Mouse (Mus musculus) forebrain, embryonic 10.5 days (tissue): ENCODE measurements around the gene Trim9. TPM values are rescaled to one million over a fixed set of nuclear protein-coding genes. Genes with fewer than 3 reads are reported as not detected.
A peak's percentile ranks its signal among the peaks of the same experiment; 100 is the strongest.

Source experiments
- DNase-seq: peaks from one replicate; pipeline ENCODE4 v3.0.0-alpha.2; 2017; ENCODE audit warnings: low spot score; ENCODE audit errors: extremely low spot score
- H3K27ac ChIP-seq: fragments of 300-500 bp; sonication (generic); 2 replicates; pipeline ENCODE4 v1.5.1; 2016; ENCODE audit warnings: mild to moderate bottlenecking
- H3K27me3 ChIP-seq: fragments of 300-500 bp; sonication (generic); 2 replicates; pipeline ENCODE4 v1.6.1; 2016; ENCODE audit warnings: mild to moderate bottlenecking; ENCODE audit not compliant: poor library complexity, severe bottlenecking
- H3K36me3 ChIP-seq: fragments of 300-500 bp; sonication (generic); replicated peaks from 2 replicates; pipeline ENCODE4 v1.6.1; 2016; ENCODE audit warnings: mild to moderate bottlenecking, moderate library complexity
- H3K4me1 ChIP-seq: fragments of 300-500 bp; sonication (generic); 2 replicates; pipeline ENCODE4 v1.6.1; 2016
- H3K4me3 ChIP-seq: fragments of 300-500 bp; sonication (generic); 2 replicates; pipeline ENCODE4 v1.5.1; 2016; ENCODE audit warnings: mild to moderate bottlenecking, moderate library complexity
- H3K9me3 ChIP-seq: fragments of 300-500 bp; sonication (generic); 2 replicates; pipeline ENCODE4 v1.6.1; 2016; ENCODE audit warnings: mild to moderate bottlenecking, moderate library complexity
- WGBS: fragments of 180-500 bp; shearing (Covaris S2); methylation state at CpG from one replicate; pipeline ENCODE4 v1.1.7; 2016; 5-methylcytosine and 5-hydroxymethylcytosine counted together
- polyA plus RNA-seq: library from polyadenylated mRNA; unstranded; fragments of >200 nt; fragmentation: Nextera tagmentation; extraction: Ambion mirVana; gene quantifications from 2 replicates; pipeline ENCODE4 v1.2.1, GENCODE M21; 2016

Gene Trim9
- polyA plus RNA-seq, 1 experiment from 2014 or later: 10.1 TPM

DNA sequence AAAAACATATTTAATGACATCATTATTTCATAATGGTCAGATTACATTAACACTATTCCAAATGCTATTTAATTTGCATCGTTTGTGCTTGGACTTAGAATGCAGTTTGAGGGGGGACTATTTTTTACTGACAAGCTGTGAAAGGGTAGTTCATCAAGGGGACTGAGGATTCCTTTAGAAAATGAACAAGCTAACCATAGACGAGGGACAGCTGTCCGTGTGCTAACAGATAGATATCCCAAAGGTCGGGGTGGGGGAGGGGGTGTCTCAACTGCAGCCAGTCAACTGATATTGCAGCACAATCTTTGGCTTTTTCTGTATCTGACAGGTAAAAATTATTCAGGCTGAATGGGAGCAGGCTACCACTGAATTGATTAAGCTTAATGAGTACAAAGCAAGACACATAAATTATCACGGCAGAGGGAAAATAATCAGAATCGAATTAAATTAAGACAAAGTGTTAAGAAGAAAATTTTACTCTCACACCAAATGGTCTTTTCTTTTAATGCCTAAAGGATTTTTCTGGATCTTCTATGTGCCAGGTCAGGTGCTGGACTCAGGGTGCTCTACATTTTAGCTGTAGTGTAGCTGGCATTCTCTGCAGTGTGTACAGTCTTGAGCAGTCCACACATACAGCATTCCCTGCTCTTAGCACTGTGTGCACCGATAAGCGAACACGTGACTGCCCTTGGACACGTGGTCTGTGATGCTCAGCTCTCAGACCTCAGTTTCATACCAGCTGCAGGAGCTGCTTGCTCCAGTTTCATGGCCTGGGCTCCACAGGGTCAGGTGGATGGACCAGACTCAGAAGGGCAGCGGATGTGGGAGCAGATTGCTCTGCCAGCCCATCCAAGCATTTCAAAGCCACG, 70.1 kb downstream of the Trim9 start:
- Histone ChIP-seq H3K9me3 (no peaks in the 10 kb centered on the region), H3K27me3 (no peaks in the 10 kb centered on the region), H3K4me1 (peaks cover 3% of the 10 kb centered on the region; the same call in 1 of the 2 replicates), H3K27ac (no peak overlapping the region), H3K36me3 (peaks cover 5% of the 10 kb centered on the region; the same call in 1 of the 2 replicates), H3K4me3 (no peak overlapping the region)
- WGBS: 81% methylated on average over 12 of the region's 12 CpGs
- no peak for DNase-seq

DNA sequence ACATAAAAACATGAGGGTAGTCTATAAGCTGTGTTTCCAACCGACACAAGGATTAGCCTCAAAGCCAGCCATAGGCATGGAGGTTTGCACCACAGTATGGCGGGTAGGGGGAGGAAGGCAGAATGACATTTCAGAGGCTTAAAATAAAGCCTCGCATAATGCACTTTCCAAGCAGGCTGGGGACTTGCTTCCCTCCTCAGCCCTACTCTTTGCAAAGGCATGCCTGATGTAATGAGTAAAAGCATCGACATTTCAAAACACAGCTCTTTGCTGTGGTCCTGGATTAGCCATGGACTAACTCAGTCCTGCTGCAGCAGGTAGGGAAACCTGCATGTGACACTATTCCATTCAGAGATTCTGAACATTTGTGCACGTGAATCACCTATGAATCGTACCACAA, 77.7 kb downstream of the Trim9 start:
- no peak for DNase-seq
- peaks cover 11% of the 10 kb centered on the region; the same call in 1 of the 2 replicates for H3K36me3 ChIP-seq
- H3K4me1 ChIP-seq: peaks cover 18% of the 10 kb centered on the region
- no peaks in the 10 kb centered on the region for H3K9me3 ChIP-seq
- 75% methylated on average over 6 of the region's 6 CpGs for WGBS
- H3K4me3 ChIP-seq: no peak overlapping the region
- H3K27me3 ChIP-seq: peaks cover 19% of the 10 kb centered on the region
- no peak overlapping the region for H3K27ac ChIP-seq

DNA sequence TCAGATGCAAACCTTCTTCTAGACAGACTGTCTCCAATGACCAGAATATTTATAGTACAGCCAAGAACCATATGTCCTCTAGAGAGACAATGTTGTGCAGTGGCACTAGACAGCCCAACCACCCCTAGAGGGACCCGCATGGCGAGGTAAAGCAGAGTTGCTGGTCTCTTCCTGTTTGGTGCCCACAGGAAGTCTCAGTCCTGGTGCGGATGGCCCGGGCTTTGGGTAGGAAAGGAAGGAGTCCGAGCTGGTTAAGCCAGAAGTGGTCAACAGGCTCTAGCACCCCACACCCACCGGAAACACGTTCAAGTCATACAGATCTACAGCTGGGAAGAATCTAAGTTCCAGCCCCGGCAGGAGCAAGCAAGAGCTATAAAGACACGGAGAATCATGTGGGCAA, 80.1 kb downstream of the Trim9 start:
- peaks cover 33% of the 10 kb centered on the region for H3K27me3 ChIP-seq
- 94% methylated on average over 9 of the region's 9 CpGs for WGBS
- H3K4me3 ChIP-seq: no peak overlapping the region
- peaks cover 11% of the 10 kb centered on the region; the same call in 1 of the 2 replicates for H3K36me3 ChIP-seq
- DNase-seq: no peak
- no peaks in the 10 kb centered on the region for H3K9me3 ChIP-seq
- peaks cover 27% of the 10 kb centered on the region for H3K4me1 ChIP-seq
- 0 out of 2 replicates have a peak overlapping the region, but pooled peaks have one; percentile 21 for H3K27ac ChIP-seq

DNA sequence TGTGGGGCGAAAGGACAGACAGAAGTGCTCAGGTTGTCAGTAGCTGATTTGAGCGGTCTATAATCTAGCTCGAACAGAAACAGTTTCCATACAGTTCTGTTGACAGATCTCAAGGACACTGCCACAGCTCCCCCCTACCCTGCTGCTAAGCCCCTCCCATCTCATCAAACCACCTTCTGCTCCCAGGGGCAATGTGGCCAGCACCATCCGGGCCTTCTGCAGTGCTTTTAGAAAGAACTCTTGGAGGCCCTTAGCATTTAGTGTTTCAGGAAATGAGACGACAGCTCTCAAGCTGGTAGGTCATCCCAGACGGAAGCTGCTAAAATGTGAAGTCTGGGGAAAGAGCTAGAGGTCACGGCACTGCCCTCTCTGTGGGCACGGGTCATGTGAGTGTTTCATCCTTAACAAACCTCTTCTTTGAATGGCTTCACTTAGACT, 80.9 kb downstream of the Trim9 start:
- Histone ChIP-seq H3K27ac (no peak overlapping the region), H3K4me3 (no peak overlapping the region), H3K27me3 (peaks cover 41% of the 10 kb centered on the region), H3K9me3 (no peaks in the 10 kb centered on the region), H3K4me1 (peaks cover 27% of the 10 kb centered on the region), H3K36me3 (peaks cover 11% of the 10 kb centered on the region; the same call in 1 of the 2 replicates)
- WGBS: 56% methylated on average over 8 of the region's 8 CpGs
- no peak for DNase-seq

DNA sequence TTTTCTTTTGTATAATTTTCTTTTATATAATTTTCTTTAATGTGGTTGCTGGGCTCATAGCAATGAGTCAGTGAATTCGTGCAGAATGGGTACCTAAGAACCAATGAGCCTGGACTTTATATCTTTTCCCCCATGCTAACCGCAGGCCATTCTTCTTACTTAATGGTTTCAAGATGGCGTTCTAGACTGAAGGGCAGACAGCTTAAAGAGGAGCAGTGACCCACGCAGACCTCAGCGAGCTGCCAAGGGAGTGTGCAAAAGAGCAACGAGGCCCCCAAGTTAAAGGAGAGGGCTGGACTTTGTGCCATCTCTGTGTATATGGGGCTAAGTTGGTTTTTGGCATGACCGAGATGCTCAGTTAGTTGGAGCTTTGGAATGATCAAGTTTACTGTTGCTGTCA, 83.7 kb downstream of the Trim9 start:
- H3K4me3 ChIP-seq: no peak overlapping the region
- peaks cover 63% of the 10 kb centered on the region for H3K27me3 ChIP-seq
- H3K4me1 ChIP-seq: peaks cover 31% of the 10 kb centered on the region
- WGBS: 34% methylated on average over 7 of the region's 7 CpGs
- DNase-seq: no peak
- H3K36me3 ChIP-seq: peaks cover 11% of the 10 kb centered on the region; the same call in 1 of the 2 replicates
- H3K9me3 ChIP-seq: no peaks in the 10 kb centered on the region
- H3K27ac ChIP-seq: no peak overlapping the region

DNA sequence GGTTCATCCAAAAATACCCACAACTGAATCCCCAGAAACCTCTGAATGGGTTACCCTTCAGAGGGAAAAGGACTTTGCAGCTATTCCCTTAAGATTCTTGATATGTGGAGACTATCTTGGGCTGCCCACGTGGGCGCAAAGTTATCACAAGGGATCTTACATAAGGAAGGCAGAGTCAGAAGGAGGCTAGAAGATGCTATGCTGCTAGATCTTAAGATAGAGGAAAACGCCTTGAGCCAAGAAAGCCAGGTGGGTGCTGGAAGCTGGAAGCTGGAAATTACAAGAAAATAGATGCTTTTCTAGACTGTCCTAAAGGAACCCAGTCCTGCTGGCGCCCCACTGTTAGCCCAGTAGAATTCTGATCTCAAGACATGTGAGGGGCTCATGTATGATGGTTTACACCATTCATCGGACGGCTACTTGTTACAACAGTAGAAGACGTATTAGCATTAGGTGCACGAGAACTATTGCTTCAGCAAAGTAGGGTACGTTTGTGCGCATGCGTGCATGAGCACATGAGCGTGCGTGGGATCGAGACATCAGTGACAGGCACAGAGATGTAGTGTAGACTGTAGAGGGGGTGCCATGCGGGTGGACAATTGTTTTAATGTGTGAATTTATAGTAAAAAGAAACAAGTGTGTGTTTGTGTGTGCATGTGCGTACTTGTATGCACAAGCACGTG, 85.0 kb downstream of the Trim9 start:
- 93% methylated on average over 17 of the region's 17 CpGs for WGBS

DNA sequence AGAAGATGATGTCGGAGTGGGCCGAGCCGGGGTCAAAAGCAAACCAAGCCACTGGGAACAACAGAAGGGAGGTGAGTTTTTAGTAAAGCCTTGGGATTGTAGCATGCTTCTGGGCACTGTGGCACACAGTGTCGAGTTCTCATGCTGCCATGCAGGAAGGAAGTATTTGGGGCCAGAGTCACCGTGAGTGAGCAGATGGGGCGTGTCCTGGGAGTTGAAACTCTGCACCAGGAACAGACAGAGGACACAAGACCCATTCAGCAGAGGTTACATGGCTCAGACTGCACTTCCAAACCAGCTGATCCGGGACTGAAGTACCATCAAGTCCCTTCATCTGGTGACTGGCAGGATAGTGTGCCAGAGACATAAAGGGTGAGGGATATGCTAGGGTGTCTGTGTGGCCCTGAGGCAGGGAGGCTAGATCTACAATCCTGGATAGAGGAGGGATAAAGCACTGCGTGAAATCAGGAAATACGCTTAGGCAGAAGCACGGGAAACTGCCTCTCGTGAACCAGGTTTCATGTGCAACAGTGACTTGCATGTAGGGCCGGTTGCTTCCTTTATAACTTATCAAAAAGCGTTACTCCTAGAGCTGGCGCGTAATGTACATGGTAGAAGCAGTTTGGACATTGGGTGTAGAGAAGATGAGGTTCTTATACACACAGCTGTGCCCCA, 96.1 kb downstream of the Trim9 start:
- DNase-seq: no peak
- no peak overlapping the region for H3K27ac ChIP-seq

More for the DNA sequence above, 85.0 kb downstream of the Trim9 start:
- peaks cover 26% of the 10 kb centered on the region for H3K4me1 ChIP-seq
- peaks cover 62% of the 10 kb centered on the region for H3K27me3 ChIP-seq
- H3K4me3 ChIP-seq: no peak overlapping the region
- H3K27ac ChIP-seq: no peak overlapping the region
- H3K36me3 ChIP-seq: 0 out of 2 replicates have a peak, but pooled peaks cover 2% of the 10 kb centered on the region
- no peak for DNase-seq
- H3K9me3 ChIP-seq: no peaks in the 10 kb centered on the region

DNA sequence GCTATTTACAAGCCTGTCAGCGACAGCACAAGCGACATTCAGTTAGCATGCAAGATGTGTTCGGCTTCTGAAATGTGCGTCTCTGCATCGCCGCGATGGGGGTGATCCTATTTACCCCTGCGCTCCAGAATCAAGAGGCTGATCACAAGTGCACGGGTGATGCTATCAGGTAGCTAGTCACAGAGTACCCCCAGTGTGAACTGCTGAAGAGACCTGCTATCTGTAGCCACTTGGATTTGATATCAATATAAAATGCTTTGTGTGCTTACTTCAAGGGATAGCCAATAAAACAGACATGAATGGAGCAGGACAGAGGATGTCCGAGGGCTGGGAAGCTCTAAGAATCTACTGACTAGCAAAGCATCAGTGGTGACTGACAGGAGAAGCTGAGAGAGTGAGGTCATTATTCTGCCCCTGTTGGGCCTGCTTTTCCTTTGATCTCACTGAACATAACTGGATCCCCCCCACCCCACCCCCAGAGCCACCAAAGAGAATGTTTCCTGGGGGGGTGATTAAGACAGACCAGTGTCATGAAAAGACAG, 97.7 kb downstream of the Trim9 start:
- Histone ChIP-seq H3K4me1 (peaks cover 36% of the 10 kb centered on the region), H3K36me3 (no peaks in the 10 kb centered on the region), H3K27ac (no peak overlapping the region), H3K27me3 (peaks cover 8% of the 10 kb centered on the region; the same call in 1 of the 2 replicates), H3K9me3 (no peaks in the 10 kb centered on the region), H3K4me3 (no peak overlapping the region)
- 91% methylated on average over 10 of the region's 10 CpGs for WGBS
- DNase-seq: no peak

More for the DNA sequence above, 96.1 kb downstream of the Trim9 start:
- peaks cover 10% of the 10 kb centered on the region; the same call in 1 of the 2 replicates for H3K27me3 ChIP-seq
- H3K4me3 ChIP-seq: no peak overlapping the region
- 80% methylated on average over 15 of the region's 15 CpGs for WGBS
- H3K36me3 ChIP-seq: no peaks in the 10 kb centered on the region
- no peaks in the 10 kb centered on the region for H3K9me3 ChIP-seq
- peaks cover 42% of the 10 kb centered on the region for H3K4me1 ChIP-seq

DNA sequence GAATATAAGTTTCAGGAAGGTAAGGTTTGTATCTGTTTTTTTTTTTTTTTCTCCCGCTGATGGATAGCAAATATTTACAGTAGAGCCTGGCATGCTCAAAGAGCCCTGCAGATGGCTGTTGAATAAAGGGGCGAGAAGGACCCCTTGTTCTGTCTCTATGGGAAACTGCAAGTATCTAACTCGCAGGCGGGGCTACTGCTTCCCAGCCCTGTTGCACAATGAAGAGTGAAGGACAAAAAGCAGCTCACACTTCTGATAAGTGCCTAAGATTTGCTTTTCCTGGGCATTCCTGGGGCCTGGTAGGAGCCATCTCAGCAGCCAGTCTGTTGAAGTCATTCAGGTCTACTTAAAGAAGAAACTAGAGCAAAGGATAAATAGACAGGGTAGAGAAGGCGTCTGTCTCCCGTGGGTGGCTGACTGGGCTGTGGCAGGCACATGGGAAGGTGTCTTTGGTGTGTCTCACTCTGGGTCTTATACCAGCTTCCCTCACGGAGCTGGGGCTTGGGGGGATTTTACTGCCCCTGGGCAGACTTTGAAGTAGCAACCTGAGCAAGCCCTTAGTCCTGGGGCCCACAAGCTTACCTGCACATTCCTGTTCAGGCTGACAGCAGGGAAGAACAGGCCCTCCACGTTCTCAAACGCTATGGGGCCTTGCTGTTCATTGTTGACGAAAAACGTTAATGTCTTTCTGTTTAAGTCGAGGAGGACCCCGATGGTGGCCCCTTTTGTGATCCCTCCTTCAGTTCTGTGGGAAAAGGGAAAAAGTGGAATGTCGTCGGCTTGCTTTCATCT, 99.5 kb downstream of the Trim9 start:
- Histone ChIP-seq H3K27ac (peak overlapping the region; percentile 72), H3K27me3 (no peaks in the 10 kb centered on the region), H3K9me3 (no peaks in the 10 kb centered on the region), H3K4me1 (peaks cover 35% of the 10 kb centered on the region), H3K4me3 (no peak overlapping the region), H3K36me3 (no peaks in the 10 kb centered on the region)
- no peak for DNase-seq
- WGBS: 57% methylated on average over 15 of the region's 15 CpGs

DNA sequence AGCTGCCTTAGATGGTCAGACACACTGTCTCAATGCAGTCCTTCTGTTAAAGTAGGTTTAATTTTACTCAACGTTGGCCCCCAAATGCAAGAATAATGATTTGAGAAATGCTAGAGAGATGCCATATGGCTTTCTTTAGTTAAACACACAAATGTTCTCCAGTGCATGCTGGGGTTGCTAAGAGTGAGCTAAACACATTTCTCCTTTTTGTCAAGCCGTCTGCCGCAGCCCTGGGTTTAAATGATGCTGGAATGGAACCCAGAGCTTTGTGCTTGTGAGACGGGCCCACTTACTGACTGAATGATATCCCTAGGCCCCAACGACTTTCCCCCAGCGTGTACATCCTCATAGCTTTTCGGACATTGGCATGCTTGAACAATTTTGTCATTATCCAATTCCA, 104.9 kb downstream of the Trim9 start:
- Histone ChIP-seq H3K9me3 (no peaks in the 10 kb centered on the region), H3K4me1 (peaks cover 9% of the 10 kb centered on the region), H3K36me3 (no peaks in the 10 kb centered on the region), H3K27ac (no peak overlapping the region), H3K4me3 (no peak overlapping the region), H3K27me3 (no peaks in the 10 kb centered on the region)
- DNase-seq: no peak
- WGBS: 91% methylated on average over 7 of the region's 7 CpGs

DNA sequence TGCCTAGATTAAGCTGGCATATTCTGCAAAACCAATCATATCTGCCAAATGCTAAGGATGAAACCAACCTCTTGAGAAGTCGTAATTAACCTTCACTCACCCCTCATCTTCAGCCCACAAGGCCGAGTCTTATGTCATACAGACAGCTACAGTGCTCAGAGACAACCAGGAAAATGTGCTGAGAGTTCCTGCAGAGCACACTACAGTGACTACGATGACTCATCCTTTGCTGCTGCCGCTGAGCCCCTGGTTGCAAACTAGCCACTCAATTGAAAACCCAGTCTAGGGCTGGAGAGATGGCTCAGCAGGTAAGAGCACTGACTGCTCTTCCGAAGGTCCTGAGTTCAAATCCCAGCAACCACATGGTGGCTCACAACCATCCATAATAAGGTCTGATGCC, 107.7 kb downstream of the Trim9 start:
- 85% methylated on average over 5 of the region's 5 CpGs for WGBS
- H3K9me3 ChIP-seq: no peaks in the 10 kb centered on the region
- H3K4me3 ChIP-seq: no peak overlapping the region
- DNase-seq: no peak
- no peaks in the 10 kb centered on the region for H3K27me3 ChIP-seq
- H3K36me3 ChIP-seq: no peaks in the 10 kb centered on the region
- no peak overlapping the region for H3K27ac ChIP-seq
- H3K4me1 ChIP-seq: peaks cover 8% of the 10 kb centered on the region

DNA sequence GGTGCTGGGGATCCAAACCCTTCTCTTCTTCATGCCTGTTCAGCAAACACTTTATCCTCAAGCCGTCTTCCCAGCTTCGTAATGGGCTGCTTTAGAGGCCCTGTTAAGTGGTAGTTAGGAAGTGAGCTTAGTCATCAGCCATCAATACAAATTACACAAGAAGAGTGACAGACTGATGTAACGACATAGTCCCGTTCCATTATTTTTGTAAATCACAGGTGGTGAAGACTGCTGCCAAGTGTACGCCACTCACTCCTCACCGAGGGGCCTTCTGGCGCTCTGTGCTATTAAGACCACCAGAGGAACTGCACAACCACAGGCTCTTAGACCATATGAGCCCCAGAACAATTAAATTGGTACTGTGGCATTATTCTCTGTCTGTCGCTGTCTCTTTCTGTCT, 108.8 kb downstream of the Trim9 start:
- peaks cover 4% of the 10 kb centered on the region for H3K27me3 ChIP-seq
- no peak overlapping the region for H3K4me3 ChIP-seq
- 81% methylated on average over 8 of the region's 8 CpGs for WGBS
- no peaks in the 10 kb centered on the region for H3K36me3 ChIP-seq
- peaks cover 10% of the 10 kb centered on the region for H3K4me1 ChIP-seq
- no peak for DNase-seq
- H3K9me3 ChIP-seq: no peaks in the 10 kb centered on the region
- H3K27ac ChIP-seq: no peak overlapping the region
